Mouse (Mus musculus) adrenal gland, adult 2 months (tissue): ENCODE results near the gene Frmd4a. TPM values are rescaled to one million over a fixed set of nuclear protein-coding genes. Genes with fewer than 3 reads are reported as not detected.

Source experiments
- DNase-seq: peaks from one replicate; pipeline ENCODE4 v3.0.0; 2021
- long read RNA-seq: library from polyadenylated mRNA; stranded (forward); transcript quantifications from one replicate; pipeline ENCODE4 v2.0.0, GENCODE M21; 2021
- polyA plus RNA-seq: library from polyadenylated mRNA; depleted of rRNA; stranded (reverse); fragments of >200 nt; gene quantifications from 2 replicates; pipeline ENCODE4 v1.2.3, GENCODE M21; 2012; rRNA removed
- total RNA-seq, 2 experiments: library from RNA; stranded (reverse); gene quantifications; 2 replicates each; pipeline ENCODE4 v1.2.3; 2021

The Frmd4a gene
- total RNA-seq (10 to 100 TPM; 11.4 to 15.8 TPM), polyA plus RNA-seq (9.8 and 12.0 TPM in 2 replicates)
- long read RNA-seq, partial matches to known transcripts = 1 of 1 reads
- long read RNA-seq, other reads (novel, unspliced or antisense) = 0 of 1 reads

GRCm38 (mm10) chr2:4017528-4018288 is at the start of gene Frmd4a:
Gene Frmd4a (plus strand): TSS chr2:4017717.
- no peak for DNase-seq

- no peak for DNase-seq
Measured at GRCm38 (mm10) chr2:3988876-3989275, 28.6 kb upstream of the Frmd4a start.

GRCm38 (mm10) chr2:3990431-3990830 is 27.1 kb upstream of the Frmd4a start:
- no peak for DNase-seq

GRCm38 (mm10) chr2:4018431-4018876 is 937 bp downstream of the Frmd4a start:
- no peak for DNase-seq

DNA sequence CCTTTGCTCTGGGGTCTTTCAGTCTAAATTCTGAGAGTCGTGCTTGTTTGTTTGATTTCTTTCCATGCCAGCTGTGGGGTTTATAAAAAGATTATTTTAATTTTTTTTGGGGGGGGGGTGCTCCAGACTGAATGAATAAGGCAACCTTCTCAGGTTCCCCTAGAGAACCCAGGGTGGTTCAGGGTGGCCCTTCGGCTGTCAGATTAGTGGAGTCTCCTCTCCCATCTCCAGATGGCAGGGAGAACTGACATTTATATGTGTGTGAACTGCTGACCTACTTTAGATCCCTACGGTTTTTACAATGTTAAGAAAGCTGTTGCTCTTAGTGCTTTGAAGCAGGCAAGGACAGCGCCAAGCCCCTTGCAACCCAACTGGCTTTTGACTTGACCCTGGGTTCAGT is 1.4 kb downstream of the Frmd4a start:
- DNase-seq = no peak

- no peak for DNase-seq
Measured at GRCm38 (mm10) chr2:4024927-4025326, 7.4 kb downstream of the Frmd4a start.

- no peak for DNase-seq
Measured at GRCm38 (mm10) chr2:4029031-4029747, 11.7 kb downstream of the Frmd4a start.

DNA sequence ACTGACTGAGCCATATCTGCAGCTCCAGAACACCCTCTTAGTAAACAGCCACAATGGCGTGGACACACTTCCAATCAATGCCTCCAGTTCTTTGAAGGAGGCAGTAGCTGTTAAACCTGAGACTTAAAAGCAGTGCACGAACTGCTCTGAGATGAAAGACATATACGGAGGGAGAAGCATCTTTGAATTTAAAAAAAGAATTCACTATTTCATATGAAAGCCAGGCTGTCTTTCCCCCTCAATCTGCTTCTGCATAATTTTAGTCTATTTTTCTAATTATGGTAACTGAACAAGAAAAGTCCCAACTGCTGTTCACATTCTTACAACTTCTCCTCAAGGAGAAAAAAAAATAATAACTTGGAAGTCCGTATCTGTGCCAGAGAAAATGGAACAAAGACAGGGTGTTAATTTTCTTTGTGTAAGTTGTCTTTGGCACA is 18.7 kb downstream of the Frmd4a start:
- no peak for DNase-seq

DNA sequence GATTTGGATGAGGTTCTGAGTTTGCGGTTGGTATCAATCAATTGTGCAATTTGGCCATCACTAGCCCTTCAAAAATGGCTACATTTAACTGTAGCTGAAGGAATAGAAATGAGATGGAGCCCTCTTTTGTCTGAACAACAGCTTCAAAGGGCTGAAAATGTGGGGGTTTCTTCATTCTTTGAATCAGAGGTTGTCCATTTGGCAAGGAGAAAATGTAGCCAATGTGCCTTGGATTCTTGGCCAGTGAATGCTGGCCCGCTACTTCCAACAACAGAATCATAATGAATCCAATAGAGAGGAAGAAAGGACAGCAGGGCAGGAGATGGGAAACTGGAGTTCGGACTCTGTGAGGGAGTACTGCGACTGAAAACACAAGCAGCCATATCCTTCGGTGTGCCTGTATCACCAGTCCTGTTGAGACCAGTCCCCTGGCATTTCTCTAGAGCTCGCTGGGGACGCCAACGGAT is 19.2 kb downstream of the Frmd4a start:
- no peak for DNase-seq

DNA sequence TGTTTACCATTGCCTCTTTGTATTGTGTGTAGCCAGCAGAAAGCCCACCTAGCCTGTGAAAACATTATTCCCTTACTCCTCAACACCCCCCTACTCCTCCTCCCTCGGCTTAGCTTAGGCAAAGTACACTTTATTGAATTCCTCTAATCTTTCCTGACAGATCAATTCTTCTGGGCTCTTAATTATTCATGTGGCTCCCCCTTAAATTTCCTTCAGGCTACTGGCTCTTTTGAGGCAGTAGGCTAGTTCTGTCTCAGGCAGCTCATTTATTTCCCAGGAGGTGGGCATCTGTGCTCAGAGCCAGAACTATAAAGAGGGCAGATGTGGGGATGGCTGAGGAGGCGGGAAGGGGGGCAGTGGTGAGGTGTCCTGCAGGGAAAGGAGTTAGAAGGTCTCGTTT is 24.5 kb downstream of the Frmd4a start:
- no peak for DNase-seq

GRCm38 (mm10) chr2:4055481-4055880 is 38.0 kb downstream of the Frmd4a start:
- DNase-seq = peak; percentile 26

DNA sequence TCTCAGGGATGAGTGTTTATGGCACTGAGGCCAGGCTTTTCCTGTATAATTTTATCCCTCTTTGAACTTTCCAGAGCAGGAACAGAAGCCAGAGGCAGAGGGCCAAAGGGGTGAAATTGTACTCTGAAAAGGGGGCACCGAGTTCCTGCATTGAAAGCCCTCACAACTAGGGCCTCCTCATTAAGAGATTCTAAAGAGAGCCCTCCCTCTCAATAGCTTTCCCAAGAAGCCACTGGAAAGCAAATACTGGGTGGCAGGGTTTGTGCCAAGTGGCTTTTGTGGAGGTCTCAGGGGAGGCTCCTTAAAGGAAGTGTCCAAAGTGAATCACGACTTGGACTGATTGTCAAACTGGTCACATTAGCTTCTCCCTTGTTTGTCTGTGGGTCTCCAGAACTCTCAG is 43.2 kb downstream of the Frmd4a start:
- no peak for DNase-seq

GRCm38 (mm10) chr2:4071831-4072230 is 54.3 kb downstream of the Frmd4a start:
- no peak for DNase-seq

DNA sequence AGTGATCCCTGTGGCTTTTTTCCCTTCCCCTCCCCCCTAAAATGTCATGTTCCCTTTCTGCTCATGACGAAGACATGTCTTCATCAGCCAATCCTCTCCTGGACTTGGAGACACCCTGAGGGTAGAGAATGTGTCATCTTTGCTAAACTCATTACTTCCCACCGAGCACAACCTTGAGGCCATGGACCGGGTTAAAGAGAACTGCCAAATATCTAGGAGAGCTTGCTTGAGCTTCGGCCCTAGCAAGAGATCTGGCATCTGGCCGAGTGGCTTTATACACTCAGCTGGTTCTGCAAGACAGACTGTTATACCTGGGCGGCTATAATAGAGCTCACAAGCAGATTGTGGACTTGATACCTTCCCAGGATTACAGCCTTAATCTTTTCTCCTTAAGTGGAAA is 66.4 kb downstream of the Frmd4a start:
- no peak for DNase-seq

- no peak for DNase-seq
Measured at GRCm38 (mm10) chr2:4097601-4098000, 80.1 kb downstream of the Frmd4a start.

GRCm38 (mm10) chr2:4098948-4099776 is 81.6 kb downstream of the Frmd4a start:
- DNase-seq = peak; percentile 7

DNA sequence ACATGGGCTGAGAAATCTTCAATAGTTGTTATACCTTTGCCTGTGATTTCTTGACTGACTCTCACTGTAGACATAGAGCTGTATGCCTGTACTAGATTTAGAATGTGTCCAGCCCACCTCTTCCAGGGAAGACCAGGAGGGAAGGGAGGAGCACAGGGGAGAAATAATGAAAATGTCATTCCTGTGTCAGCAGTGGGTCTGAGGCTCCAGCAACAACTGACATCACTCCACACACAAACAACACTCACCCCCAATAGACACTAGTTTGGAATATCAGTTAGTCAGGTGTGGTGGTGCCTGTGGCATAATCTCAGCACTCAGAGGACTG is 82.2 kb downstream of the Frmd4a start:
- no peak for DNase-seq

GRCm38 (mm10) chr2:4101370-4101769 is 83.9 kb downstream of the Frmd4a start:
- DNase-seq = no peak

- no peak for DNase-seq
Measured at GRCm38 (mm10) chr2:4113303-4113920, 95.9 kb downstream of the Frmd4a start.

DNA sequence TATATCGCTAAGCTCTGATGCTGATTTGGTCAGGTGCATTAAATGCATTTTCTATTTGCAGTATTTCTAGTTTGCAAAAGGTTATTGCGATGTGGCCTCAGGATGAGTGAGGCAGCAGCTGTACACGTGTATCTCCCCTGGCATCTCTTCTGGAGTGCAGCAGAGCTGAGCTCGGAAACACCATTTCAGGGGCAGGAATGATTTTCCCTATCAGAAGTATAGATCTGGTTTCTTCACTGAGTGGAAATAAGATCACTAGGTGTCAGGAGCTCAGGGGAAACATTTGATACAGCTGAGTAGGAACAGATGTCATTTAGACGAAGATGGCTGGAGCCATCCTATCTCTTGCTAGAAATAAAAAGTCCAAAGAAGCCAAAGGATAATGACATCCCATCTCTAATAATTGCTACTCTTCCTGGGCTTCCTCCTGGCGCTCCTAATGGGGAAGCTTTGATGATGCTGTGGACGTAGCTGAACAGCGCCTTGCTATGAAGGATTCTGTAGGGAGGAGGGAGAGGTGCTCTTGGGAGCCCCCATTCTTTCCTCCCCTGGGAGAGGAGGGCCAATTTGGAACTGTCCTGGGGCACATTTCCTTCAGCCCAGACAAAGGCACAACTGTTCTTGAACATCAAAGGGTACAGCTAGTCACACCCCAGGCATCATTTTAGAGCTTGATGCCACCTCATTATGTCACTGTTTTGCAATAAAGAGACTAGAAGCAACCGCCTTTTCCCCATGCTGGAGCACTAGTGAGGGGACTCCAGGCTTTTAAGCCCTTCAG is 102.4 kb downstream of the Frmd4a start:
- no peak for DNase-seq

GRCm38 (mm10) chr2:4131216-4131615 is 113.7 kb downstream of the Frmd4a start:
- DNase-seq = no peak
